Mouse (Mus musculus) forebrain, embryonic 11.5 days (tissue): ENCODE results near the gene Tgfbr3. TPM values are rescaled to one million over a fixed set of nuclear protein-coding genes. Genes with fewer than 3 reads are reported as not detected.

Source experiments
- ATAC-seq: fragments of 200-750 bp; cut with Nextera tagmentation; replicated peaks from 2 replicates; pipeline ENCODE4 v1.8.0; 2017; ENCODE audit warnings: moderate TSS enrichment; ENCODE audit not compliant: low FRiP score
- DNase-seq: peaks from one replicate; pipeline ENCODE4 v3.0.0-alpha.2; 2017; ENCODE audit warnings: low spot score
- H3K27ac ChIP-seq: fragments of 300-500 bp; sonication (generic); 2 replicates; pipeline ENCODE4 v1.5.1; 2014; ENCODE audit warnings: low read depth, low read length
- H3K27me3 ChIP-seq: fragments of 300-500 bp; sonication (generic); 2 replicates; pipeline ENCODE4 v1.6.1; 2014; ENCODE audit warnings: mild to moderate bottlenecking, low read length, mixed read lengths; ENCODE audit not compliant: control insufficient read depth, insufficient read depth
- H3K36me3 ChIP-seq: fragments of 300-500 bp; sonication (generic); 2 replicates; pipeline ENCODE4 v1.6.1; 2014; ENCODE audit warnings: mild to moderate bottlenecking, low read length, moderate library complexity, mixed read lengths; ENCODE audit not compliant: control insufficient read depth, insufficient read depth
- H3K4me1 ChIP-seq: fragments of 300-500 bp; sonication (generic); replicated peaks from 2 replicates; pipeline ENCODE4 v1.6.1; 2014; ENCODE audit warnings: low read length, mixed read lengths; ENCODE audit not compliant: control insufficient read depth, insufficient read depth
- H3K4me2 ChIP-seq: fragments of 300-500 bp; sonication (generic); 2 replicates; pipeline ENCODE4 v1.6.1; 2014; ENCODE audit warnings: low read depth, mild to moderate bottlenecking, low read length, moderate library complexity, mixed read lengths; ENCODE audit not compliant: severe bottlenecking
- H3K4me3 ChIP-seq: fragments of 300-500 bp; sonication (generic); 2 replicates; pipeline ENCODE4 v1.5.1; 2014; ENCODE audit warnings: low read depth, low read length
- H3K9ac ChIP-seq: fragments of 300-500 bp; sonication (generic); 2 replicates; pipeline ENCODE4 v1.6.1; 2014; ENCODE audit warnings: low read length
- H3K9me3 ChIP-seq: fragments of 300-500 bp; sonication (generic); 2 replicates; pipeline ENCODE4 v1.6.1; 2016; ENCODE audit warnings: low read length, mixed read lengths; ENCODE audit not compliant: control insufficient read depth
- WGBS: fragments of 180-500 bp; shearing (Covaris S2); extraction: QIAGEN DNeasy Blood & Tissue Kit; methylation state at CpG from one replicate; pipeline ENCODE4 v1.1.7; 2014; 5-methylcytosine and 5-hydroxymethylcytosine counted together
- polyA plus RNA-seq: library from polyadenylated mRNA; unstranded; fragments of >200 nt; fragmentation: Nextera tagmentation; extraction: Ambion mirVana; gene quantifications from 2 replicates; pipeline ENCODE4 v1.2.1, GENCODE M21; 2014

Tgfbr3 gene
- 6.9 and 7.6 TPM in 2 replicates for polyA plus RNA-seq

- peak; percentile 88 for ATAC-seq
- H3K4me3 ChIP-seq = peak within 1 kb of the TSS; percentile 66
- H3K27ac ChIP-seq = no peak within 1 kb of the TSS
- under 1% methylated on average over 39 of the region's 54 CpGs for WGBS
- peak; percentile 88 for DNase-seq
- H3K36me3 ChIP-seq = no peaks in the 10 kb centered on the region
- H3K27me3 ChIP-seq = peaks cover 20% of the 10 kb centered on the region
- peak within 1 kb of the TSS; percentile 65 for H3K9ac ChIP-seq
- H3K9me3 ChIP-seq = no peaks in the 10 kb centered on the region
- H3K4me2 ChIP-seq = peak within 1 kb of the TSS; percentile 98
- peaks cover 7% of the 10 kb centered on the region; the same call in 1 of the 2 replicates for H3K4me1 ChIP-seq
Measured at GRCm38 (mm10) chr5:107289234-107289764, at the start of gene Tgfbr3. Tgfbr3 (minus strand) TSS chr5:107289629.

- Histone ChIP-seq H3K4me1 (no peaks in the 10 kb centered on the region), H3K27me3 (no peaks in the 10 kb centered on the region), H3K4me3 (no peak within 1 kb of the TSS), H3K4me2 (no peak within 1 kb of the TSS), H3K9ac (no peak within 1 kb of the TSS), H3K36me3 (no peaks in the 10 kb centered on the region), H3K9me3 (no peaks in the 10 kb centered on the region), H3K27ac (no peak within 1 kb of the TSS)
- 93% methylated on average over 30 of the region's 30 CpGs for WGBS
- DNase-seq = no peak
- ATAC-seq = no peak
Measured at GRCm38 (mm10) chr5:107330916-107331421, 41.5 kb upstream of the Tgfbr3 start, which contains the start of gene Brdt. Brdt (plus strand) TSS chr5:107331159.

GRCm38 (mm10) chr5:107320703-107321102, 31.3 kb upstream of the Tgfbr3 start:
- no peak overlapping the region for H3K4me3 ChIP-seq
- DNase-seq (no peak), ATAC-seq (no peak)
- no peak overlapping the region for H3K9ac ChIP-seq
- H3K27ac ChIP-seq = no peak overlapping the region
- no peaks in the 10 kb centered on the region for H3K9me3 ChIP-seq
- H3K4me1 ChIP-seq = no peaks in the 10 kb centered on the region
- H3K27me3 ChIP-seq = no peaks in the 10 kb centered on the region
- 20% methylated on average over 1 of the region's 1 CpGs for WGBS
- H3K36me3 ChIP-seq = no peaks in the 10 kb centered on the region
- no peak overlapping the region for H3K4me2 ChIP-seq

GRCm38 (mm10) chr5:107317141-107317540, 27.7 kb upstream of the Tgfbr3 start:
- H3K27ac ChIP-seq = no peak overlapping the region
- no peaks in the 10 kb centered on the region for H3K27me3 ChIP-seq
- no peak overlapping the region for H3K4me2 ChIP-seq
- WGBS = 94% methylated on average over 7 of the region's 7 CpGs
- no peak overlapping the region for H3K9ac ChIP-seq
- DNase-seq (no peak), ATAC-seq (no peak)
- H3K4me3 ChIP-seq = no peak overlapping the region
- no peaks in the 10 kb centered on the region for H3K36me3 ChIP-seq
- no peaks in the 10 kb centered on the region for H3K4me1 ChIP-seq
- no peaks in the 10 kb centered on the region for H3K9me3 ChIP-seq

- DNase-seq (no peak), ATAC-seq (no peak)
- no peak overlapping the region for H3K4me2 ChIP-seq
- 85% methylated on average over 4 of the region's 4 CpGs for WGBS
- no peaks in the 10 kb centered on the region for H3K36me3 ChIP-seq
- no peaks in the 10 kb centered on the region for H3K27me3 ChIP-seq
- no peak overlapping the region for H3K4me3 ChIP-seq
- H3K9ac ChIP-seq = no peak overlapping the region
- H3K27ac ChIP-seq = no peak overlapping the region
- H3K9me3 ChIP-seq = no peaks in the 10 kb centered on the region
- no peaks in the 10 kb centered on the region for H3K4me1 ChIP-seq
Measured at GRCm38 (mm10) chr5:107307432-107307831, 18.0 kb upstream of the Tgfbr3 start.

GRCm38 (mm10) chr5:107304117-107304825, 14.8 kb upstream of the Tgfbr3 start:
- Histone ChIP-seq H3K27ac (no peak overlapping the region), H3K36me3 (no peaks in the 10 kb centered on the region), H3K27me3 (no peaks in the 10 kb centered on the region), H3K4me3 (no peak overlapping the region), H3K9me3 (no peaks in the 10 kb centered on the region), H3K9ac (no peak overlapping the region), H3K4me1 (no peaks in the 10 kb centered on the region), H3K4me2 (no peak overlapping the region)
- ATAC-seq (no peak), DNase-seq (no peak)
- 78% methylated on average over 13 of the region's 13 CpGs for WGBS

GRCm38 (mm10) chr5:107303350-107303861, 14.0 kb upstream of the Tgfbr3 start:
- Histone ChIP-seq H3K36me3 (no peaks in the 10 kb centered on the region), H3K9me3 (no peaks in the 10 kb centered on the region), H3K4me3 (no peak overlapping the region), H3K4me1 (no peaks in the 10 kb centered on the region), H3K4me2 (no peak overlapping the region), H3K27me3 (no peaks in the 10 kb centered on the region), H3K27ac (no peak overlapping the region), H3K9ac (no peak overlapping the region)
- 53% methylated on average over 11 of the region's 11 CpGs for WGBS
- no peak for DNase-seq
- no peak for ATAC-seq

- H3K27me3 ChIP-seq = no peaks in the 10 kb centered on the region
- no peak overlapping the region for H3K4me3 ChIP-seq
- H3K9ac ChIP-seq = no peak overlapping the region
- ATAC-seq = no peak
- H3K27ac ChIP-seq = no peak overlapping the region
- no peaks in the 10 kb centered on the region for H3K9me3 ChIP-seq
- peaks cover 5% of the 10 kb centered on the region for H3K4me1 ChIP-seq
- no peak overlapping the region for H3K4me2 ChIP-seq
- WGBS = 87% methylated on average over 11 of the region's 11 CpGs
- no peaks in the 10 kb centered on the region for H3K36me3 ChIP-seq
- no peak for DNase-seq
Measured at GRCm38 (mm10) chr5:107298854-107299253, 9.4 kb upstream of the Tgfbr3 start.
